Mouse (Mus musculus): ENCODE results near the gene Gata2.
"Not testable (repeated sequence)": the region's sequence is repeated elsewhere in the genome, so short reads cannot be mapped to it uniquely, and the experiment has no call there.

Gene Gata2

DNA sequence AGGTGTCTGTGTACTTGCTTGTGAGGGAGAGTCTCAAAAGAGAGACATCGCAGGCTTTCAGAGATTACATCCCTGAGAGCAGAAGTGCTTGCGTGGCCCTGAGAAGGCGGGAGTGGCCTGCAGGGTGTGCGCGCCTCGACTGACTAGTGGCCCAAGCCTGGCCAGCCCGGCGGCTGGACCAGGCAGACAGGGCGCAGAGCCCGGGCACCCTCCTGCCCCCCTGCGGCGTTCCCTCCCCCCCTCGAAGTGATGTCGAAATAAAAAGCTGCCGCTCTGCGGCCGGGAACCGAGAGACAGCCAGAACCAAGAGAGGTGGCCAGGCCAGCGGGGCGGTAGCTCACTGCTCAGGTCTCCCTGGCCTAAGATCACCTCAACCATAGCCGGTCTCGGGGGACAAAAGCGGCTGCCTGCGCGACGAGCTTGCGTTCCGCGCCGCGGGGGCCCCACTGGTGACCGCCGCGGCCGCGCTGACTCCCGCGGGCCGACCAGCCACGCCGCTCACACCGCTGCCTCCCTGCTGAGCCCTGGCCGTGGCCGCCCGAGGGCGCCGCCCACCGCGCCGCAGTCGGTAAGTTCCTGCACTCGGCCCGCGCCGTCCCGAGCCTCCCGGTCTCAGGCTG lies at the start of gene Gata2:
Gata2 (plus strand) TSS at position 459 of the 620 bp plus-strand sequence.
- DNase-seq (ENCODE audit: extremely low read depth, low read depth, low spot score), result no peak

DNA sequence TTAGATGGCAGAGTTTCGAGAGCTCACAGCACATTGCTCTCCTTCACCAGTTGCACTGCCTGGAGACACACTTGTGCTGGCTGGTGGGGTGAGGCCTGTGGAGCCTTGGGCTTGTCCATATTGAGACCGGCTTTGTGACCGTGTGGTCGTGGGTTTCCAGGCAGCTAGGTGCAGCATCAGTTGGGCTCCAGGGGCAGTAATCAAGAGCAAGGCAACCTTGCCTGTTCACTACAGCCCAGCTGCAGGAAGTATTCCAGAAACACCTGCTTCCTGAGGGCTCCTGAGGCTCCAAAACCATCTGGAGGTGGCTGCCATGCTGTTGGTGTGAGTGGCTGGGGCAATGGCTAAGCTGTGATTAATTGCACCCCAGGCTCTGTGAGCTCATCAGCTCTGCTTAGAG lies 47.9 kb upstream of the Gata2 start:
- no peak for DNase-seq (ENCODE audit: extremely low read depth, low read depth, low spot score)

DNA sequence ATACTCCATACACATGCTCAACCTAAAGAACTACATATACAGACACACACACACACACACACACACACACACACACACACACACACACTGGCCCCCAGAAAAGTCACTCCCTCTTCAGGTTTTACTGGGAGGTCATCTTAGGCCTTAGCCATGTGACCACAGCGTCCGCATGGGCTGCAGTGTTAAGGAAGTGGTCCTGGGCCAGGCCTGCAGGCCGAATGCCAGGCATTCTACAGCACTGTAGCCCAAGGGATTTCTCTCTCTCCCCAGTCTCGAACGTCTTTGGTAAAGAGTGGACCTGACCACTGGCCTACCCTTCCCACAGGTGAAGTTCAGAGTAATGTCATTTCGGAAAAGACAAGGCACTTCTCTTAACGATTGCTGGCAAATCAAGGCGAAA lies 47.1 kb upstream of the Gata2 start:
- no peak for DNase-seq (ENCODE audit: extremely low read depth, low read depth, low spot score)

DNA sequence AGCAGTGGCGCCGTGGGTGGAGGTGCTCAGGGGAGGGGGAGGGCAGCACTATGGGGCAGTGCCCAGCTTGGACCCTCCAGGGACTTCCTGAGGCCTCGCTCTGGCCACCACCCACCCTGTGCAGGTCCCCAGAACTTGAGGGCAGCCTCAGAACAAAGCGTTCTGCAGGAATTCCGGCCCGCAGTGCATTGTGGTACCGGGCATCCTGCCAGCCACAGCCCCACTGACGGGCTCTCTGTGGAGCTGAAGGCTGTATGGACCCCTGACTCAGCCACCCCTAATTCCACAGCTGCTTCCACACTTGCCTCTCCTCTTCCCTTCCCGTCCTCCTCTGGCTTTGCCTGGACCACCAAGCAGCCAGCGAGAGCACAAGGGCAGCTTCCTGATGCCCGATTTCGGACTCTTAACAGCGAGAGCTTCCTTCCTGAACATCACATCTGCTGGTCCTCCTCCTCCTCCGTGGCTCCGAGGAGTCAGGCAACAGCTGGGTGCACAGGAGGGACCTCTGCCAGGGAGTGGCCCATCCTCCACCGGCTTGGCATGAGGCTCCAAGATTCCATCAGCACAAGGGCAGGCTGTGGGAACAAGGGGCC lies 46.2 kb upstream of the Gata2 start:
- DNase-seq (ENCODE audit: extremely low read depth, low read depth, low spot score), result no peak

DNA sequence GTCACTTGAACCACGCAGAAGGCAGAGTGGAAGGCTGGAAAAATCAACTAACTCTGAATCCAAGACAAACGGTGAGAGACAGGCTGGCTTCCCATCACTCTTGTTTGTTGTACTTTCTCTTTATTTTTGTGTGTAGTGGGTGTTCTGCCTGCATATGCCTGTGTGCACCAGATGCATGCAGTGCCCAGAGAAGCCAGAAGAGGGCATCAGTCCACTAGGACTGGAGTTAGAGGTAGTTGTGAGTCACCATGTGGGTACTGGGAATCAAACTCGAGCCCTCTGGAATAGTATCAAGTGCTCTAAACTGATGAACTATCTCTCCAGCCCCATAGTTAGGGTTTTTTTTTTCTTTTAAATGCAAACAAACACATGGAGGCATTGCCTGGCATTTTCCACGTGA lies 42.4 kb upstream of the Gata2 start:
- no peak for DNase-seq (ENCODE audit: extremely low read depth, low read depth, low spot score)

DNA sequence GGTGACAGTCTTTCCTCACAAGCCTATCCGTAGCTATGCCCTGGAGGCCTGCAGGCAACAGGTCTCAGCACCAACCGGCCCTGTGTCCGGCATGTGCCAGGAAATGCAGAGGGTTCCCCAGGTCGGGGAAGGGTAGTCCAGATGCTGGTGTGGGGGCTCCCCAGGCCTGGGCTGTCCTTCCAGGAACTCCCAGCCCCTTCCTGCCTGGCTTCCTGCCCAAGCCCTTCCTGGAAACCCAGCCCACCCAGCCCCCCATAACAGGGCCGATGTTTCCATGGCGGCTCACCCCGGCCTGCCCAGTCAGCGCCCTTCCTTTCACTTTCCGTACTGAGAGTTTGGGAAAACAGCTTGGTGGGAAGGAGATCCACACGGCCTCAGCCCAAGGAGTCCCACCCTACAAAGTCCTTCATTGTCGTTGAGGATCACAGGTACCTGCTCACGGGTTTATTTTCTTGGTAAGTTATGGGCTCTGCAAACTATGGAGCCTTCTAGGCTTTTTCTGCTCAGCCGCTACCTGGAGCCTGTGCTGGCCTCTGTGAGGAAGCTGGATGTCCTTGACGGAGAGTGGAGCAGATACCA lies 41.5 kb upstream of the Gata2 start:
- no peak for DNase-seq (ENCODE audit: extremely low read depth, low read depth, low spot score)

DNA sequence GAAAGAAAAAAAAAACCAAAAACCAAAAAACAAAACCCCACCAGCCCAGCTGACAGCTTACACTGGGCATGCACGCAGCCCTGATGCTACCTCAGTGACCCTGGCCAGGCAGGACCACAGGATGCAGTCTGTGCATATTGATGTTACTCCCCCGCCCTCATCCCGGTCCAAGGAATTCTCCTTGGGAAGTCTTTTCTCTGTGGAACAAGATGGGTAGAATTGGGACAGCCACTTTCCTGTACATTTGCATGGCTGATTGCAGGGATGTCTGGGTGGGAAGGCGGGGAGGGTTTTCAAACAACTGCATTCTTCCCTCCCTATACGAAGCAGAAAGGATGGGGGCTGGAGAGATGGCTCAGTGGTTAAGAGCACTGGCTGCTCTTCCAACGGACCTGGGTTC lies 40.7 kb upstream of the Gata2 start:
- DNase-seq (ENCODE audit: extremely low read depth, low read depth, low spot score), result no peak

DNA sequence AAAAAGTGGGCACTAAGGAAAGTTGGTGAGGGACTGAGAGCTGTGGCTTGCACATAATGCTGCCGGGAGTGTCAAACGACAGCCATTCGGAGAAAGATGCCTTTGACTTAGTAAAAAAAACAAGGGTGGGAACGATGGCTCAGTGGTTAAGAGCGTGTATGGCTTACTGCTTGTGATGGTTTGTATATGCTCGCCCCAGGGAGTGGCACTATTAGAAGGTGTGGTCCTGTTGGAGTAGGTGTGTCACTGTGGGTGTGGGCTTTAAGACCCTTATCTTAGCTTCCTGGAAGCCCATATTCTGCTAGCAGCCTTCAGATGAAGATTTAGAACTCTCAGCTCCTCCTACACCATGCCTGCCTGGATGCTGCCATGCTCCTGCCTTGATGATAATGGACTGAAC lies 38.1 kb upstream of the Gata2 start:
- DNase-seq (ENCODE audit: extremely low read depth, low read depth, low spot score), result not testable (repeated sequence)

DNA sequence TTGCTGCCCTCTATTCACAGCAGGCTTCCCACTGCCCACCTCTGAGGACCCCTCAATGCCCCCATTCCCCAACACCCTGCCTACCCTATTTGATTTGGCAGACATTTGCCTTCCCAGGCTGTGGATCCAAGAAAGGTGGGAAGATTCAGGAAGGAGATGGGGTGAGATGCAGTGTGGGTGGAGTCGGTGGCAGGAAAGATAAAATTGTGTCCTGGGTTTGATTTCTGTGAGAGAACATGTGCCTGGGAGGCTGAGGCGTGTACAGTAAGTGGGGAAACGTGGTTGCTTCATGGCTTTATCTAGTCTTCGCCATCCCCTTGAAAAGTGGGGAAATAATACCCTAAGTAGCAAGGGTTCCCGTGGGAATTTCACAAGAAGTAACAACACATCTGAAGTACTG lies 34.9 kb upstream of the Gata2 start:
- DNase-seq (ENCODE audit: extremely low read depth, low read depth, low spot score), result no peak

DNA sequence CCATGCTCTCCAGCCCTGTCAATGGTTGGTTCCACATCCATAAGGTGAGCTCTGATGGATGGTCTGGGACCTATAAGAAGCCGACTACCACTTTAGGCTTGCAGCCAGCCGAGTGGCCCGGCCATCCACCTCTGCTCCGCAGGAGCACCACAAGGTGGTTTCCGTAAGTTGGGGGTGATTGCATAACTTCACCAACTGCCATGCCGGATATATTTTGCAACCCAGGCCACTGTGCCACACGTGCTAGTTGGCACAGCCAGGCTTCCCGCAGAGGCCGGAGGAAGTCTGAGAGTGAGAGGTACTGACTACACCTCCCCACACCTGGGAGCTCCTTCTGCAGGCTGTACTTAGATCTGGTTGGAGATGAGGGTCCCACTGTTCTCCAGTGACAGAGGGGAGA lies 27.6 kb upstream of the Gata2 start:
- no peak for DNase-seq (ENCODE audit: extremely low read depth, low read depth, low spot score)

DNA sequence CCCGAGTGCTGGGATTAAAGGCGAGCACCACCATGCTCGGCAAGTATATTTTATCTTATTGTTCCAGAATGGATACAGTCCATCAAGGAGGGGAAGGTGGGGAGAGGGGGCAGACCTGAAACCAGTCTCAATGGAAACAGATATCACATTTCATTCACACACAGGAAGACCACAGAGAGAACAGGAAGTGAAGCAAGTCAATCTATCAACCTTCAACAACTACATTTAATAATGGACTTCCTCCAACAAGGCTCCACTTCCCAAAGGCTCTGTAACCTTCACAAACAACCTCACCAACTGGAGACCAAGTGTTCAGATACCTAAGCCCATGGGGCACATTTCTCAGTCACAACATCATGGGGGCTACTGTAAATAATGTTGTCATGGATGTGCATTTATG lies 19.5 kb upstream of the Gata2 start:
- no peak for DNase-seq (ENCODE audit: extremely low read depth, low read depth, low spot score)

DNA sequence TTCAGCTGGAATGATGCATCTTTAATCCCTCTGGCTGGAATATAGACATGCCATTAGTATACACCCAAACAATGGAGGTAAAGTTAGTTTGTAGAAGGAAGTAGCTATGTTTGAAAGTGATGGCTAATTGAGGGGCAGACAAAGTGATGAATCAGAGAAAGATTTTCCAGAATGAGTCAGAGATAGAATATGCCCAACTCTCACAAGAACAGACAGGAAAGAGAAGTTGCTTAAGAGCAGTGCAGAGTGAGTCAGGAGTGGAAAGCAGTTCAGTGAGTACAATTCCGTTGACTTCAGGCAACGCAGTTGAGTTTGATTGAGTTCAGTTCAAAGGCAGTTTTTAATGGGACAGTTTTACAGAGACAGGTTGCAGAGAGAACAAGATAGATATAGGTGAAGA lies 19.0 kb upstream of the Gata2 start:
- DNase-seq (ENCODE audit: extremely low read depth, low read depth, low spot score), result no peak

DNA sequence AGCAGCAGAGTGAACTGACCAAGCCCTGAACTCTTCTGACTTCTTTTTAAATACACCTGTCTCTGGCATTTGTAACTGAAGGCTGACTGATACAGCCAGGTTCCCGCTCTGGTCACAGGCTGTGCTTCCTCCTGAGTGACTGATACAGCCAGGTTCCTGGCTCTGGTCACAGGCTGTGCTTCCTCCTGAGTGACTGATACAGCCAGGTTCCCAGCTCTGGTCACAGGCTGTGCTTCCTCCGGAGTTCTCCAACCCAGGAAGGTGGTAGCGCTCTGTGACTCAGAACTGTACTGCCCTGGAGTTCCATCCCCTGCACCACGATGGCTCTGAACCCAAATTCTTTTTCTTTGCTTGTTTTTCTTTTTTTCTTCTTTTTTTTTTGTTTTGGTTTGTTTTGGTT lies 9.0 kb upstream of the Gata2 start:
- DNase-seq (ENCODE audit: extremely low read depth, low read depth, low spot score), result no peak

DNA sequence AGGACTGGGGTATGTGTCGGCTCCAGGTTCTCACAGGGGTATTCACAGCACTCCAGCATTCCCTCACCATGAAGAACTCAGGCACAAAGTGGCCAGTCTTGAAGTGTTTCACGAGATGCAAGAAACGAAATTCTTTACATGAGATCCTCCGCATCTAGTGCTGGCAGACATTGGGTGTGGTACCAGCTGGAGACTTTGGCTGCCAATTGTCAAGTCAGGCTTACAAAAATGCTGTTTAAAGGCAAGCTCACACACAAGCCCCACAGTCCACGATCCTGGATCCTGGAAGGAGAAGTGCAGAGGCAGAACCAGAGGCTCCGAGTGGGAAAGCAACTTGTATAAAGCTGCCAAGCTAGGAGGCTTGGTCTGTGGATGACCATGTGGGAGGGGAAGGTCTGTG lies 5.5 kb upstream of the Gata2 start:
- no peak for DNase-seq (ENCODE audit: extremely low read depth, low read depth, low spot score)

DNA sequence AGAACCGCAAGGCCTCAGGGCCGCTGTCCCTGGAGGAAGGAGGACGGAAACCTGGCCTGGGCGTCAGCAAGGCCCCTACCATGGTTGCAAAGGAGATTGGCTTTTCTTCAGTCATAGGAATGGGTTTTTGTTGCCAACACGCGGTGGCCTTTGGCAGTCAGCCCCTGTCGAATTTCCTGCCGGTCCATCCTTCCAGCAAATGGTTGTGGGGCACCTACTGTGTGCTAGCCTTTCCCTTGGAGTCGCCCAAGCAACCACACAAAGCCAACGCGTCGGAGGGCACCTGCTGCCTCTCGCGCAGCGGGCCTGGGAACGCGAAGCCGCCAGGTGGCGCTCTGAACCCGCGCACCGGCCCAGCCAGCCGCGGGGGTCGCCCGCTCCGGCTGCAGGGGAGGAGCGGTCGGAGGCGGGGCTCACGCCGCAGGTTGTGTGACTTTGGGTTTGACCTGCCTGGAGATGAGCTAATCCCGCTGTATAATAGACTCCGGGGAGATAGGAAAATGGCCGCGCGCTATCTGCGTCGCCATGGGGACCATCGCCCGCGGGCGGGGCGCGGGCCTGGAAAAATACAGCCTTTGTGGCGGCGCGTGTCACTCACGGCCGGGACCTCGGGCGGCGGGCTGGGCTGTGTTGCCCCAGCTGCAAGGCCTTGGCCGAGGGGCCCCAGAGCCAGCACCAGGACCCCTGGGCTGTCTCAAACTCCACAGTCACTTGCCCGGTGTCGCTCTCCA lies 4.2 kb upstream of the Gata2 start:
- no peak for DNase-seq (ENCODE audit: extremely low read depth, low read depth, low spot score)

DNA sequence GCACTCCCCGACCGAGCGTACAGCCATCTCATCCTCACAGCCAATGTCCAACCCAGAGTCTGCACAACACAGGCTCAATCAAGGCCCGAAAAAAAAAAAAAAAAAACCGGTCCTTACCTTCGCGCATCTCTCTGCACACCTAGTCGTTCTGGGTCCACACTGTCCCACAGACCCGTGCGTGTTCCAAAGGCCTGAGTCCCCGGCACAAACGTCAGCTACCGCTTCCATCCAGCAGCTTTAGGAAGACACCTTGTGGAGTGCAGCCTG lies 3.7 kb upstream of the Gata2 start:
- no peak for DNase-seq (ENCODE audit: extremely low read depth, low read depth, low spot score)

DNA sequence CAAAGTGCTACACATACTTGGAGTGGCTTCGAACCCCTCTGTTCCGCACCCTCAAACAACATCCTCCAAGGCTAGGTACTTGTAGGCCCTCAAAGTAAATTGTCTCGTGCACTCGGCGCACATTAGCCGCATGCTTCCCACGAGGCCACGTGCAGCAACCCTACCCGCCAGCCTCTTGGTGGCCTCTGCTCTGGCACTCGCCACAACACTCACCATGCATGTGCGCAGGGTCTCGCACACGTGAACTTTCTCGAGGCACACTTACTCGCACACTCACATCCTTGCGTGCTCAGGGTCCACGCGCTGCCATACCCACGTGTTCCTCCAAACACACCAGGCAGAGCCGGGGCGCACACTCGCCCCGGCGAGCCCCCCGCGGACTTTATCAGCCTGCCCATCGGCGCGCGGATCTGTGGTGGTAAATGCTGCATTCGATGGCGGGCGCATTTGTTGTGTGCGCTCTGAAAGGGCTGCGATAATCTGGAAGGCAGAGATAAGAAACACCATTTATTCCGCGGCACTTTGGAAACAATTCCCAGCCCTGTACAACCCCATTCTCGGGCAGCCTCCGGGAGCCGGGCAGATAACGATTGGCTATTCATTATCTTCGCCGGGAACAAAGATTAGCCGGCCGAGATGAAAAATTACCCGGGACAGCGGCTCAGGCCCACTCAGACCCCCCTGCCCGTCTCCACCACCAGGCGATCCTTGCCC lies 3.2 kb upstream of the Gata2 start:
- no peak for DNase-seq (ENCODE audit: extremely low read depth, low read depth, low spot score)

DNA sequence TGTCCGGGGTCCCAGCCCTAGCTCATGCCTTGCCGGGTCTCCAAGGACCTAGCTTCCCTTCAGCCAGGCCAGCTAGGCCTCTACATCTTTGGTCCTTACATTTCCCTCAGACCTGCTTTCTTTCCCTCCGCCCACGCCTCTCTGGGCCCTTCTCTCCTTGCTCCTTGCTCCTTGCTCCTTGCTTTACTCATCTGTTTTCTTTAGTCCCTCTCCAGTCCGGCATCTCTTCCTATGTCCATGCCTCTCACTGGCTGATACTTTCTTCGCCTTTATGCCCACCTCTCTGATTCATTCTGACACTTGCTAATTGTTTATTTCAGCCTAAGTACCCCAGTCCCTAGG lies 2.7 kb upstream of the Gata2 start:
- no peak for DNase-seq (ENCODE audit: extremely low read depth, low read depth, low spot score)

DNA sequence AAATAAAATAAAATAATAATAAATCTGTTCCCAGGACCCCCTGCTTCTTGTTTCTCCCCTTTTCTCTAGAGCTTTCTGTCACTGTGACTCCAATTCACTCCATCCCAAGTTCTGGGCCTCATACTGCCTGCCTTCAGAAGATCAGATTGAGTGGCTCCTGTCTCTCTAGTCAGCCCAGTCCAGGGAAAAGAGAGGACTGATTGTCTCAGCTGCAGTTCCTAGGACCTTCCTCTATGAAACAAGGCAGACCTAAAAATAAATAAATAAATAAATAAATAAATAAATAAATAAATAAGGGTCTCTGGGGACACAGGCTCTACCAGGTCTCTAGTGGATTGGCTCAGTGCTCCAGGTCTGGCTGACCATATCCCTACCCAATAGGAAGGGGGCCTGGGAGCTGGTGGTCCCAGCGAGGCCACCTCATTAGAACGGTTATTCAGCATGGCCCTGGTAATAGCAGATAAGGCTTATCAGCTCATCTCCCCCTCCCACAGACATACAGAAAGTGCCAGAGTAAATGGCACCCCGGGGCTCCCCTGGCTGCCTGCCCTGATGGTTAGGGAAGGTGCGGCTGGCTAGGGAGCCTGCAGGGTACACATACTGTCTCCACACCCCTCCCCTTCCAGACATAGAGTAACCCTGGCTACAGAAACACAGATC lies 2.1 kb upstream of the Gata2 start:
- DNase-seq (ENCODE audit: extremely low read depth, low read depth, low spot score), result no peak

DNA sequence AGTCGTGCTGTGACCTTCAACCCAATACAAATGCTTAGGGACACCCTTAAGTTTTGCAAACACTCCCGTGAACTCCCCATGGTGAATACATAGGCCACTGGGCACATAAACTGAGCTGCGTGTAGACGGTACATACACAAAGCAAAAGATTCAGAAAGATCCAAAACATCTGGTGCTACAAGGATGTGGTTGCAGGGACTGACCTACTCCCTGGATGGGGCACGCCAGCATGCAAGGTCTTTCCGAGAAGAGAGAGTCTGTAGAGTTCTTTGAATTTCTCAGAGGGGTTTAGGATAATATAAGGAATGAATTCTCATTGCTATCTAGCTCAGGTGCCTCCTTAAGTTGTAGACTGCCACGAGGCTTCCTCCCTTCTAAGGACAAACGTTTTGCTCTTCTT lies 935 bp upstream of the Gata2 start:
- no peak for DNase-seq (ENCODE audit: extremely low read depth, low read depth, low spot score)
